Mouse (Mus musculus): ENCODE data around the gene Pkm.

DNA sequence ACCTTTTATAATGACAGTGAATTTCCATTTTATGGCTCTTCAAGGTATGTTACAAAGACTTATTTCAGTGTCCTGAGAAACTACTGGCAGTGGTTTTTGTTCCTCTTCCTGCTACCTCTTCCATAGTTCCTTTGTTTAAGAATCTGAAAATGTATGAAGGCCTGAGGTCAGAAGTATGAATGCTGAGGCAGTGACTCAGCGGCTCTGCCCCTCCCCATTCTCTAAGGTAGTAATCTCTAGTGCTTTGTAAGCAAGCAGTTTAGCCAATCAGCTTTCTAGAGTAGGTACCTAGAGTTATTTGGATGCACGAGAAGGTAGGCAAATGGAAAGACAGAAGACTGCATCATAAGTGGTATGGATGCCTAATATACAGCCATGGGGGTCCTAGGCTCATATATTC lies 14.8 kb upstream of the Pkm start:
- TF ChIP-seq CTCF (IDR thresholded peaks at IDR 0.05; ENCODE audit: control insufficient read depth, insufficient read depth, low read length) (no peak), POLR2A (IDR thresholded peaks at IDR 0.05; ENCODE audit: borderline replicate concordance, control insufficient read depth, low read depth, low read length) (no peak)

Data from bone marrow, adult 2 months (tissue).